Mouse (Mus musculus): Measurements from ENCODE around the gene Oard1.

DNA sequence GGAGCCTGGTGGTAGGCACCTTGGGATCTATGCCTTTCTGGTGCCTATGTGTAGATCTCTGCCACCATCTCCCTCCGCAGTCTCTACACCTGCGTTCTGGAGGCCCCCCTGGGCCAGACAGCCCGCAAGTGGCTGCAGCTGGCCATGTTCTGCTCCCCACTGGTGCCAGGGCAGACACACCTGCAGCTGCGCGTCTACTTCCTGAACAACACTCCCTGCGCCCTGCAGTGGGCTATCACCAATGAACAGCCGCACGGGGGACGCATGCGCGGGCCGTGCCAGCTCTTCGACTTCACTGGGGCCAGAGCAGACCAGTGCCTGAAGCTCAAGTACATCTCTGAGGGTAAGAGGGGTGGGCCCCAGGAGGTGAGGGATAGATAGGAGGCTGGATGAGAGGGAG lies 52.3 kb downstream of the Oard1 start:
- TF ChIP-seq CTCF (IDR thresholded peaks at IDR 0.05; ENCODE audit: low read depth, low read length): no peak
- TF ChIP-seq POLR2A (IDR thresholded peaks at IDR 0.05; ENCODE audit: borderline replicate concordance, low read depth, low read length): no peak

Data from bone marrow macrophage, adult 2 months (primary cell).